Mouse (Mus musculus) heart, adult 18-20 months (tissue): ENCODE results near the gene 2010300C02Rik. TPM values are rescaled to one million over a fixed set of nuclear protein-coding genes. Genes with fewer than 3 reads are reported as not detected.
"Not testable (repeated sequence)": the region's sequence is repeated elsewhere in the genome, so short reads cannot be mapped to it uniquely, and the experiment has no call there.

ENCODE experiments used
- DNase-seq, 2 experiments: peaks; one replicate each; pipeline ENCODE4 v3.0.0; 2021 to 2022; ENCODE audit warnings: mixed read lengths in 1 of 2
- long read RNA-seq, 2 experiments: library from polyadenylated mRNA; stranded (forward); transcript quantifications; one replicate each; pipeline ENCODE4 v2.0.0; 2021
- total RNA-seq, 2 experiments: library from RNA; stranded (reverse); gene quantifications; 2 replicates each; pipeline ENCODE4 v1.2.3; 2021

2010300C02Rik gene
- 1 to 10 TPM; 1.0 to 1.4 TPM for total RNA-seq
- long read RNA-seq, experiment 1, partial matches to known transcripts = 0 of 2 reads
- long read RNA-seq, experiment 1, other reads (novel, unspliced or antisense) = 1 of 2 reads
- long read RNA-seq, experiment 2, partial matches to known transcripts = 0 of 1 reads
- long read RNA-seq, experiment 2, other reads (novel, unspliced or antisense) = 0 of 1 reads

- DNase-seq = peak; percentile 33 to 34
Observed at GRCm38 (mm10) chr1:37719761-37720640, at the start of gene 2010300C02Rik. TSS of gene 2010300C02Rik (minus strand) at chr1:37720085.

- no peak for DNase-seq
Observed at GRCm38 (mm10) chr1:37759407-37759806, 39.5 kb upstream of the 2010300C02Rik start.

GRCm38 (mm10) chr1:37744650-37745259 is 24.9 kb upstream of the 2010300C02Rik start:
- DNase-seq = no peak

- DNase-seq = no peak
Observed at GRCm38 (mm10) chr1:37742602-37743270, 22.9 kb upstream of the 2010300C02Rik start.

GRCm38 (mm10) chr1:37742126-37742525 is 22.2 kb upstream of the 2010300C02Rik start:
- DNase-seq = no peak

GRCm38 (mm10) chr1:37740161-37740802 is 20.4 kb upstream of the 2010300C02Rik start:
- DNase-seq = no peak

DNA sequence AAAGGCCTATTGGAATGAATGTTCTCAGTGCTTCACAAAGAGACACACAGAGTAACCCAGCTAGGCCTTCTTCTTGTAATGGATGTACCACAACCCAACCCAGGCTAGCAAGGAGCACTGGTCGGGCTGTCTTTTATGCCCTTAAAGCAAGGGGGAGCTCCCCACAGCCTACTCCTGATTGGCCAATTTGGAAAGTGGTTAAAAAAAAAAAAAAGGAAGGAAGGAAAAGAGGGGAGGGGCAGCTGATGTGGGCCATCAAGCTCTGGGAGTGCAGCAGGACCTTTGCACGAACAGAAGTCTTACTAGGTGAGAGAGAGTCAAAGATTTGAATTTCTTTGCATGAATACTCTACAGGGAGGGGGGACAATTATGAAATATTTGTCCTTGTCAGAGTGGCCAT is 19.0 kb upstream of the 2010300C02Rik start:
- DNase-seq = no peak

- DNase-seq = no peak
Observed at GRCm38 (mm10) chr1:37737045-37737444, 17.2 kb upstream of the 2010300C02Rik start.

GRCm38 (mm10) chr1:37735932-37736331 is 16.0 kb upstream of the 2010300C02Rik start:
- no peak for DNase-seq

DNA sequence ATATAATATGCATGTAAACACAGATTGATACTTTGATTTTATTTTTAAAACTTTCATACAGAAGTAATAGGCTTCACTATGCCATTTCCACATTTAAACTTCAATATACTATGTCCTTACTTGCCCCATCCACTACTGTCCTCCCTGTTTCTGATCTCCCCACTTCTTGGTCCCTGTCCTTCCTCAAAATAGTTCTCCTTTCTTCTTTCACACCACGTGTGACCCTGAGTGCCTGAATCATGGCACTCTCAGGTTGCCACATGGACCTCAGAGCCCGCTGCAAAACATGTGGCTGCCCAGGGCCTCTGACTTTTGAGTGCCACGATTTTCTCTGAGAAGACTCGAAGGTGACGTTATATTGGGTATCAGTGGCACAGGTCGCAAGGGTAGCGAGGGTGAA is 15.0 kb upstream of the 2010300C02Rik start:
- no peak for DNase-seq

DNA sequence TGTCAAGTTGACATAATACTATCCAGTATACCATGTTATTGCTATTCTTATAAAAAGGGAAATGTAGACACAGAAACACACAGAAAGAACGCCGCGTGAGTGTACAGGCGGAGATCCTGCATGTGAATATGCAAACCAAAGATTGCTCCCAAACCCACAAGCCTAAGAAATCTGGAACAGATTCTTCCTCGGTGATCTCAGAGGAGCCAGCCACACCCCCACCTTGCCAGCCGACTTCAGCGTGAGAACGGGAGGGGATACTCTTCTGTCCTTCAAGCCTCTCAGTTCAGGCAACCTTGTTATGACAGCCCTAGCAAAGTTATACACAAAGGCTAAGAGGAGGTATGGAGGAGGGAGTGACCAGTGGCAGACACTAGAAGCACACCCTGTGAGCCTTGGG is 9.5 kb upstream of the 2010300C02Rik start:
- no peak for DNase-seq

- DNase-seq = no peak
Observed at GRCm38 (mm10) chr1:37728053-37728452, 8.2 kb upstream of the 2010300C02Rik start.

- DNase-seq = no peak
Observed at GRCm38 (mm10) chr1:37727186-37727585, 7.3 kb upstream of the 2010300C02Rik start.

DNA sequence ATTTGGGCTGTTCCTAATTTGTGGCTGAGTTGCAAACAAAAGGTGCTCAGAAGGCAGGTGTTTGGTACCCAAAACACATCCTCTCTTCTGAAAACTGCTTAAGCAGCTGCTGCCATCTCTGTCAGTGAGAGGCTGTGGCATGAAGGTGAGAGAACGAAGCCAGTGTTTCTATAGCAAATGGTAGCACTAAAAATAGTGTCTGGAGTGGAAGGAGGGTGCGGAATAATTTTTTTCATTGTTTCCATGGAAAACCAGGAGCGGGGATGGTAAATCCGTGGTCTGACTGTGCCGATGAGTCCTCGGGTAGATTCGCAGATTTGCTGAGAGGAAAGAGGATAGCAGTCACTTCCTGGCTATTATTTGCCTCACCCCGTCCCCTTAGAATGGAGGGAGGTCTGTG is 6.5 kb upstream of the 2010300C02Rik start:
- no peak for DNase-seq

- DNase-seq = no peak
Observed at GRCm38 (mm10) chr1:37725880-37726279, 6.0 kb upstream of the 2010300C02Rik start.

- DNase-seq = no peak
Observed at GRCm38 (mm10) chr1:37721092-37721491, 1.2 kb upstream of the 2010300C02Rik start.

DNA sequence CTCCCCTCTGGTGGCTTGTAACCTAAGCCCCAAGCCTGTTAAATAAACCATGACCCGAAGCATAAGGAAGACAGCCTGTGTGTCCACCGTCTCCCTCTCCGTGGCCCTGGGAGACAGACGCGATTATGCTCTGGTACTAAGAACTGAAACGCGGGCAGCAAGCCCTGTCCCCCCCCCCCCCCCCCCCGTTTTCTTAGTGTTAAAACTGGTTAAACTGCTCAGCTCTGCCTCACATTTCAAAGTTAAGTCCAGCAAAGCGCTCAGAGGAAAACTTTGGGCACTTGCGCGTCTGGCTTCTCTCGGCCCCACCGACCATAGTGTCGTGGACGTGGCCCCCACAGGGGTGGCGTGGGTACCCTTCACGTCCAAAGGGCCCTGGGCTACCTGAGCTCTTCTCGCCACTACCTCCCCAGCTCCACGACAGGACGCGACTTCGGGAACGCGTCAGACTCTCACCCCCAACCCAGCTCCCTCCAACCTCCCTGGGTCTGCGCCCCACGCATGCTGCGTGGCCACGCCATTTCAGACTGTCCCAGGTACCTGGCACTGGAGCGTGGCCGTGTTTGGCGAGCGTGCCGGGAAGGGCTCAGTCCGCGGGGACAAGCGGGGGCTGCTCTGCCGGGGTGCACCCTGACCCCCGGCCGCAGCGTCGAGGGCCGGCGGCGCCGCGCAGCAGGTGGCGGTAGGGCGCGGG is 708 bp downstream of the 2010300C02Rik start:
- no peak for DNase-seq

GRCm38 (mm10) chr1:37718516-37718915 is 1.4 kb downstream of the 2010300C02Rik start:
- no peak for DNase-seq

- no peak for DNase-seq
Observed at GRCm38 (mm10) chr1:37717415-37718195, 2.3 kb downstream of the 2010300C02Rik start.

DNA sequence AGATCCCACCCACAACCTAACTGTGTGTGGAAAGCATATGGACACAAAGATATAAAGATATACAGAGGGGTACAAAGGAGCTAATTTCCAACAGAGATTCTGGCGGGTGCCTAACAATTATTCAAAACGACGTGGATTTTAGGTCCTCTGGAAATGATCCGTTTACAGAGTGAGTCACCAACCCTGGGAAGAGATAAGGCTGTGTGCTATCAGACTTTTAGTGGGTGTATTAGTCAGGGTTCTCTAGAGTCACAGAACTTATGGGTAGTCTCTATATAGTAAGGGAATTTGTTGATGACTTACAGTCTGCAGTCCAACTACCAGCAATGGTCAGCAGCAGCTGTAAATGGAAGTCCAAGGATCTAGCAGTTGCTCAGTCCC is 7.5 kb downstream of the 2010300C02Rik start:
- DNase-seq = not testable (repeated sequence)
